Mouse (Mus musculus): ENCODE results near the gene Ehmt1.

DNA sequence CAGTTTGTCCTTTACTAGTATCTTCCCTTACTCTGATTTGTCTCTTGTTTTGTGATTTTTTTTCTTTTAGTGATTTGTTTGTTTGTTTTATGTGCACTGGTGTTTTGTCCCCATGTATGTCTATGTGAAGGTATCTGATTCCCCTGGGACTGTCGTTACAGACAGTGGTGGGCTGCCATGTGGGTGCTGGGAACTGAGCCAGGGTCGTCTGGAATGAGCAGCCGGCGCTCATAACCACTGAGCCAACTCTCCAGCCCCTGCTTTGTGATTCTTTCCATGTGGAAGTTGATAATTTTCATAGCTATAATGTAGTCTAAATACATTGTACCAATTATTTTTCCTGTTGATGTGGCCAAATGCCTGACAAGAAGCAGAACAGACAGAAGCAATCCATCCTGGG lies 148.6 kb downstream of the Ehmt1 start:
- no peak for TF ChIP-seq CTCF (IDR thresholded peaks at IDR 0.05 in 2 of 3, conservative IDR thresholded peaks at IDR 0.05 in 1 of 3; ENCODE audit: control insufficient read depth in 1 of 3, insufficient read depth in 1 of 3, low read depth in 2 of 3, low read length in 3 of 3, poor library complexity in 1 of 3, severe bottlenecking in 1 of 3)
- TF ChIP-seq CHD2 (IDR thresholded peaks at IDR 0.05; ENCODE audit: low read length): no peak
- TF ChIP-seq E2F4 (IDR thresholded peaks at IDR 0.05; ENCODE audit: borderline replicate concordance, low read depth, low read length): no peak

Measured in MEL (cell line).